Mouse (Mus musculus): Measurements from ENCODE around the gene Gm20708. TPM values are rescaled to one million over a fixed set of nuclear protein-coding genes. Genes with fewer than 3 reads are reported as not detected.

The Gm20708 gene
- polyA plus RNA-seq, 1 experiment from 2014 or later = 0.70 TPM

GRCm38 (mm10) chr11:117877917-117878745, 68.7 kb downstream of the Gm20708 start:
- 0 out of 2 replicates have a peak, but pooled peaks cover 3% of the 10 kb centered on the region for H3K27me3 ChIP-seq
- no peaks in the 10 kb centered on the region for H3K36me3 ChIP-seq
- H3K9ac ChIP-seq (replicated peaks) = peak overlapping the region; percentile 58
- no peak overlapping the region for H3K4me3 ChIP-seq (replicated peaks)
- no peaks in the 10 kb centered on the region for H3K9me3 ChIP-seq
- H3K27ac ChIP-seq = peak overlapping the region; percentile 65; the same call in 1 of the 2 replicates
- H3K4me2 ChIP-seq (replicated peaks) = peak overlapping the region; percentile 33
- peaks cover 44% of the 10 kb centered on the region for H3K4me1 ChIP-seq (replicated peaks)
- ATAC-seq = peak; percentile 75
- WGBS = 35% methylated on average over 13 of the region's 13 CpGs

- no peaks in the 10 kb centered on the region for H3K36me3 ChIP-seq
- no peak overlapping the region for H3K4me3 ChIP-seq (replicated peaks)
- peak; percentile 15; the same call in 1 of the 2 replicates for ATAC-seq
- 0 out of 2 replicates have a peak, but pooled peaks cover 3% of the 10 kb centered on the region for H3K27me3 ChIP-seq
- H3K9ac ChIP-seq (replicated peaks) = peak overlapping the region; percentile 58
- no peaks in the 10 kb centered on the region for H3K9me3 ChIP-seq
- peak overlapping the region; percentile 65; the same call in 1 of the 2 replicates for H3K27ac ChIP-seq
- WGBS = 26% methylated on average over 8 of the region's 8 CpGs
- peaks cover 39% of the 10 kb centered on the region for H3K4me1 ChIP-seq (replicated peaks)
- peak overlapping the region; percentile 33 for H3K4me2 ChIP-seq (replicated peaks)
Observed at GRCm38 (mm10) chr11:117878892-117879291, 69.4 kb downstream of the Gm20708 start.

- Histone ChIP-seq H3K27ac (no peak overlapping the region), H3K4me2 (replicated peaks) (no peak overlapping the region), H3K9ac (replicated peaks) (no peak overlapping the region), H3K9me3 (no peaks in the 10 kb centered on the region), H3K36me3 (no peaks in the 10 kb centered on the region), H3K4me3 (replicated peaks) (no peak overlapping the region), H3K4me1 (replicated peaks) (peaks cover 39% of the 10 kb centered on the region), H3K27me3 (0 out of 2 replicates have a peak, but pooled peaks cover 3% of the 10 kb centered on the region)
- 76% methylated on average over 6 of the region's 6 CpGs for WGBS
- no peak for ATAC-seq
Observed at GRCm38 (mm10) chr11:117879676-117880075, 70.2 kb downstream of the Gm20708 start.

GRCm38 (mm10) chr11:117880336-117880976, 71.0 kb downstream of the Gm20708 start:
- Histone ChIP-seq H3K27ac (no peak overlapping the region), H3K9ac (replicated peaks) (no peak overlapping the region), H3K4me2 (replicated peaks) (no peak overlapping the region), H3K4me1 (replicated peaks) (peaks cover 37% of the 10 kb centered on the region), H3K36me3 (no peaks in the 10 kb centered on the region), H3K9me3 (no peaks in the 10 kb centered on the region), H3K27me3 (0 out of 2 replicates have a peak, but pooled peaks cover 6% of the 10 kb centered on the region), H3K4me3 (replicated peaks) (no peak overlapping the region)
- no peak for ATAC-seq
- 92% methylated on average over 9 of the region's 9 CpGs for WGBS

- no peak overlapping the region for H3K27ac ChIP-seq
- no peak overlapping the region for H3K9ac ChIP-seq (replicated peaks)
- WGBS = 85% methylated on average over 6 of the region's 6 CpGs
- 0 out of 2 replicates have a peak, but pooled peaks cover 6% of the 10 kb centered on the region for H3K27me3 ChIP-seq
- H3K4me1 ChIP-seq (replicated peaks) = peaks cover 32% of the 10 kb centered on the region
- no peaks in the 10 kb centered on the region for H3K9me3 ChIP-seq
- no peak for ATAC-seq
- no peak overlapping the region for H3K4me3 ChIP-seq (replicated peaks)
- no peaks in the 10 kb centered on the region for H3K36me3 ChIP-seq
- no peak overlapping the region for H3K4me2 ChIP-seq (replicated peaks)
Observed at GRCm38 (mm10) chr11:117880977-117881358, 71.5 kb downstream of the Gm20708 start.

GRCm38 (mm10) chr11:117881787-117882186, 72.3 kb downstream of the Gm20708 start:
- 17% methylated on average over 7 of the region's 8 CpGs for WGBS
- peaks cover 32% of the 10 kb centered on the region for H3K4me1 ChIP-seq (replicated peaks)

GRCm38 (mm10) chr11:117882208-117882607, 72.7 kb downstream of the Gm20708 start:
- peaks cover 32% of the 10 kb centered on the region for H3K4me1 ChIP-seq (replicated peaks)
- 0 out of 2 replicates have a peak, but pooled peaks cover 6% of the 10 kb centered on the region for H3K27me3 ChIP-seq
- no peaks in the 10 kb centered on the region for H3K36me3 ChIP-seq
- no peaks in the 10 kb centered on the region for H3K9me3 ChIP-seq
- H3K4me3 ChIP-seq (replicated peaks) = no peak overlapping the region
- H3K27ac ChIP-seq = no peak overlapping the region
- 0 out of 2 replicates have a peak overlapping the region, but pooled peaks have one; percentile 19 for H3K9ac ChIP-seq (replicated peaks)
- 73% methylated on average over 1 of the region's 1 CpGs for WGBS
- no peak for ATAC-seq
- H3K4me2 ChIP-seq (replicated peaks) = no peak overlapping the region

More at GRCm38 (mm10) chr11:117881787-117882186, 72.3 kb downstream of the Gm20708 start:
- H3K4me3 ChIP-seq (replicated peaks) = no peak overlapping the region
- H3K36me3 ChIP-seq = no peaks in the 10 kb centered on the region
- H3K4me2 ChIP-seq (replicated peaks) = no peak overlapping the region
- no peak for ATAC-seq
- H3K27me3 ChIP-seq = 0 out of 2 replicates have a peak, but pooled peaks cover 6% of the 10 kb centered on the region
- no peak overlapping the region for H3K27ac ChIP-seq
- H3K9me3 ChIP-seq = no peaks in the 10 kb centered on the region
- 0 out of 2 replicates have a peak overlapping the region, but pooled peaks have one; percentile 19 for H3K9ac ChIP-seq (replicated peaks)

- H3K9ac ChIP-seq (replicated peaks) = no peak overlapping the region
- WGBS = 71% methylated on average over 5 of the region's 5 CpGs
- no peak overlapping the region for H3K4me3 ChIP-seq (replicated peaks)
- H3K27ac ChIP-seq = no peak overlapping the region
- peaks cover 14% of the 10 kb centered on the region for H3K27me3 ChIP-seq
- H3K4me1 ChIP-seq (replicated peaks) = peaks cover 43% of the 10 kb centered on the region
- H3K36me3 ChIP-seq = no peaks in the 10 kb centered on the region
- no peak overlapping the region for H3K4me2 ChIP-seq (replicated peaks)
- ATAC-seq = no peak
- H3K9me3 ChIP-seq = no peaks in the 10 kb centered on the region
Observed at GRCm38 (mm10) chr11:117886000-117886399, 76.5 kb downstream of the Gm20708 start.

GRCm38 (mm10) chr11:117888168-117888852, 78.8 kb downstream of the Gm20708 start:
- no peak for ATAC-seq
- H3K27ac ChIP-seq = no peak overlapping the region

GRCm38 (mm10) chr11:117888853-117889822, 79.7 kb downstream of the Gm20708 start:
- H3K27me3 ChIP-seq = peaks cover 29% of the 10 kb centered on the region
- H3K9ac ChIP-seq (replicated peaks) = peak overlapping the region; percentile 52
- H3K36me3 ChIP-seq = no peaks in the 10 kb centered on the region
- peak; percentile 53 for ATAC-seq
- H3K4me1 ChIP-seq (replicated peaks) = peaks cover 36% of the 10 kb centered on the region
- WGBS = 2% methylated on average over 33 of the region's 33 CpGs
- no peaks in the 10 kb centered on the region for H3K9me3 ChIP-seq
- peak overlapping the region; percentile 80 for H3K27ac ChIP-seq
- H3K4me2 ChIP-seq (replicated peaks) = peak overlapping the region; percentile 55
- H3K4me3 ChIP-seq (replicated peaks) = peak overlapping the region; percentile 24

More at GRCm38 (mm10) chr11:117888168-117888852, 78.8 kb downstream of the Gm20708 start:
- Histone ChIP-seq H3K4me1 (replicated peaks) (peaks cover 36% of the 10 kb centered on the region), H3K9ac (replicated peaks) (no peak overlapping the region), H3K9me3 (no peaks in the 10 kb centered on the region), H3K4me3 (replicated peaks) (peak overlapping the region; percentile 24), H3K36me3 (no peaks in the 10 kb centered on the region), H3K27me3 (peaks cover 29% of the 10 kb centered on the region), H3K4me2 (replicated peaks) (peak overlapping the region; percentile 55)
- 21% methylated on average over 20 of the region's 20 CpGs for WGBS
